Comparison of ENCODE assay signal across 8 mouse cellular contexts in the genomic region with DNA sequence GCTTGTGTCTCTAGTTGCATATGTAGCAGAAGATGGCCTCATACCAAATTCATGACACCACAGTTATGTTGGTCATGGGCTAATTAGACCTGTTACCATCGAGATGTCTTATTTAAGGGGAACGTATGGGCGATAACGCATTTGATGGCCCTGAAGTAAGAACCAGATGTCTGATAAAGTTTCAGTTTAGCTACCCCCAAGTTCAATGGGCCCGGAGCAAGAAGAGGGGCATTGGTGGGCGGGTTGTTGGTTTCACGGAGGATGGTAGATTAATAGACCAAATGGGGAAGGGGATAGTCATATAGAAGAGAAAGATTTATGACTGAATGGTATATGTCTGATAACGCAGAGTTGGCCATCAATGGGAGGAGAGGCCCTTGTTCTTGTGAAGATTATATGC.
DNase-seq lines count a peak whose midpoint lies in the region; ATAC-seq and TF ChIP-seq lines count a peak whose summit lies in the region.
"Not testable (repeated sequence)": the region's sequence is repeated elsewhere in the genome, so short reads cannot be mapped to it uniquely, and the experiment has no call there.

No protein-coding gene starts in this region.

- H3K27ac ChIP-seq in heart, embryonic 11.5 days (ENCODE audit: low read depth, low read length); hindbrain, embryonic 15.5 days (replicated peaks); limb, embryonic 11.5 days (replicated peaks; ENCODE audit: low read depth, low read length); lung, embryonic 14.5 days (ENCODE audit: low read depth); midbrain, embryonic 16.5 days (ENCODE audit: low read length); stomach, postnatal 0 days (replicated peaks): not testable (repeated sequence)

- WGBS in heart, embryonic 11.5 days (ENCODE audit: insufficient replicate concordance): 78% methylated on average over 8 of the region's 8 CpGs
- 92% methylated on average over 8 of the region's 8 CpGs for WGBS in hindbrain, embryonic 15.5 days
- WGBS in limb, embryonic 11.5 days: 88% methylated on average over 8 of the region's 8 CpGs
- WGBS in lung, embryonic 14.5 days: 85% methylated on average over 8 of the region's 8 CpGs
- 86% methylated on average over 8 of the region's 8 CpGs for WGBS in midbrain, embryonic 16.5 days
- WGBS in stomach, postnatal 0 days: 80% methylated on average over 8 of the region's 8 CpGs

- not testable (repeated sequence) for TF ChIP-seq EP300 in stomach, postnatal 0 days (optimal IDR thresholded peaks at IDR 0.05)

- H3K4me1 ChIP-seq in heart, embryonic 11.5 days (ENCODE audit: control insufficient read depth, insufficient read depth, low read length); hindbrain, embryonic 15.5 days (replicated peaks); limb, embryonic 11.5 days (ENCODE audit: control insufficient read depth, insufficient read depth, low read length); lung, embryonic 14.5 days (ENCODE audit: insufficient read depth); midbrain, embryonic 16.5 days (ENCODE audit: control insufficient read depth, insufficient read depth, low read length); stomach, postnatal 0 days (replicated peaks; ENCODE audit: control insufficient read depth, insufficient read depth): not testable (repeated sequence)

- ATAC-seq in erythroblast, adult 5-6 weeks (replicated peaks; ENCODE audit: low FRiP score, poor library complexity, severe bottlenecking): peak; percentile 100
- ATAC-seq in heart, embryonic 11.5 days (replicated peaks; ENCODE audit: insufficient number of reproducible peaks, low FRiP score, low TSS enrichment): peak; percentile 100
- peak; percentile 100 for ATAC-seq in hindbrain, embryonic 15.5 days (ENCODE audit: low FRiP score, low read depth)
- ATAC-seq in limb, embryonic 11.5 days (ENCODE audit: insufficient number of reproducible peaks, low FRiP score, low TSS enrichment, low read depth): peak; percentile 100
- ATAC-seq in lung, embryonic 14.5 days (ENCODE audit: insufficient read depth): peak; percentile 100
- ATAC-seq in midbrain, embryonic 16.5 days: peak; percentile 100
- ATAC-seq in stomach, postnatal 0 days (ENCODE audit: low FRiP score, low TSS enrichment): peak; percentile 100

- not testable (repeated sequence) for H3K4me3 ChIP-seq in heart, embryonic 11.5 days (ENCODE audit: low read depth, low read length); hindbrain, embryonic 15.5 days; limb, embryonic 11.5 days (ENCODE audit: low read depth, low read length); lung, embryonic 14.5 days (ENCODE audit: low read depth, low read length); midbrain, embryonic 16.5 days (ENCODE audit: low read depth, low read length); stomach, postnatal 0 days (ENCODE audit: low read depth, low read length)

- H3K9me3 ChIP-seq in heart, embryonic 11.5 days (replicated peaks; ENCODE audit: control insufficient read depth, low read length); hindbrain, embryonic 15.5 days; limb, embryonic 11.5 days (ENCODE audit: control insufficient read depth, low read length); lung, embryonic 14.5 days (ENCODE audit: low read depth, low read length); midbrain, embryonic 16.5 days (replicated peaks; ENCODE audit: control insufficient read depth, low read length, poor library complexity, severe bottlenecking); stomach, postnatal 0 days (ENCODE audit: control insufficient read depth, low read length): not testable (repeated sequence)

- not testable (repeated sequence) for H3K27me3 ChIP-seq in heart, embryonic 11.5 days (ENCODE audit: control insufficient read depth, insufficient read depth, low read length); hindbrain, embryonic 15.5 days; limb, embryonic 11.5 days (ENCODE audit: control insufficient read depth, insufficient read depth, low read length); lung, embryonic 14.5 days (ENCODE audit: insufficient read depth, low read length); midbrain, embryonic 16.5 days (ENCODE audit: control insufficient read depth, insufficient read depth, low read depth, low read length); stomach, postnatal 0 days (ENCODE audit: control insufficient read depth, insufficient read depth, low read length)

- peak; percentile 5 for DNase-seq in MEL-GATA-1-ER (ENCODE audit: extremely low read depth, low read depth)
- not testable (repeated sequence) for DNase-seq in limb, embryonic 11.5 days (ENCODE audit: low spot score); lung, embryonic 14.5 days; stomach, postnatal 0 days (ENCODE audit: low spot score)

- not testable (repeated sequence) for H3K9ac ChIP-seq in heart, embryonic 11.5 days (ENCODE audit: low read depth, low read length); hindbrain, embryonic 15.5 days; limb, embryonic 11.5 days (ENCODE audit: low read length); lung, embryonic 14.5 days; midbrain, embryonic 16.5 days (ENCODE audit: low read depth, low read length); stomach, postnatal 0 days (ENCODE audit: low read length)

- TF ChIP-seq CTCF in lung, embryonic 14.5 days (IDR thresholded peaks at IDR 0.05; ENCODE audit: low read depth); stomach, postnatal 0 days (IDR thresholded peaks at IDR 0.05; ENCODE audit: low read depth): not testable (repeated sequence)

- not testable (repeated sequence) for H3K4me2 ChIP-seq in heart, embryonic 11.5 days; hindbrain, embryonic 15.5 days; limb, embryonic 11.5 days (ENCODE audit: low read depth, severe bottlenecking); lung, embryonic 14.5 days; midbrain, embryonic 16.5 days (ENCODE audit: low read length); stomach, postnatal 0 days (replicated peaks; ENCODE audit: low read depth)

- H3K36me3 ChIP-seq in heart, embryonic 11.5 days (ENCODE audit: control insufficient read depth, insufficient read depth, low read length); hindbrain, embryonic 15.5 days; limb, embryonic 11.5 days (ENCODE audit: control insufficient read depth, insufficient read depth, low read length); lung, embryonic 14.5 days (ENCODE audit: insufficient read depth); midbrain, embryonic 16.5 days (ENCODE audit: control insufficient read depth, insufficient read depth, low read length); stomach, postnatal 0 days (ENCODE audit: control insufficient read depth, insufficient read depth, low read length): not testable (repeated sequence)
